Mouse (Mus musculus) hindbrain, embryonic 11.5 days (tissue): Measurements from ENCODE around the gene Hs2st1. TPM values are rescaled to one million over a fixed set of nuclear protein-coding genes. Genes with fewer than 3 reads are reported as not detected.

Experiments
- ATAC-seq: fragments of 200-750 bp; cut with Nextera tagmentation; 2 replicates; pipeline ENCODE4 v1.8.0; 2017; ENCODE audit warnings: mild to moderate bottlenecking, moderate TSS enrichment, moderate library complexity; ENCODE audit not compliant: low FRiP score
- DNase-seq: peaks from one replicate; pipeline ENCODE4 v3.0.0-alpha.2; 2015; ENCODE audit warnings: low spot score
- H3K27ac ChIP-seq: fragments of 300-500 bp; sonication (generic); 2 replicates; pipeline ENCODE4 v1.5.1; 2014; ENCODE audit warnings: mild to moderate bottlenecking, low read depth, low read length
- H3K27me3 ChIP-seq: fragments of 300-500 bp; sonication (generic); 2 replicates; pipeline ENCODE4 v1.6.1; 2014; ENCODE audit warnings: mild to moderate bottlenecking, low read length, moderate library complexity, mixed read lengths; ENCODE audit not compliant: control insufficient read depth, insufficient read depth
- H3K36me3 ChIP-seq: fragments of 300-500 bp; sonication (generic); 2 replicates; pipeline ENCODE4 v1.6.1; 2014; ENCODE audit warnings: mild to moderate bottlenecking, low read length, moderate library complexity, mixed read lengths; ENCODE audit not compliant: control insufficient read depth, insufficient read depth
- H3K4me1 ChIP-seq: fragments of 300-500 bp; sonication (generic); replicated peaks from 2 replicates; pipeline ENCODE4 v1.6.1; 2014; ENCODE audit warnings: low read length, mixed read lengths; ENCODE audit not compliant: control insufficient read depth, insufficient read depth
- H3K4me2 ChIP-seq: fragments of 300-500 bp; sonication (generic); replicated peaks from 2 replicates; pipeline ENCODE4 v1.6.1; 2014; ENCODE audit warnings: mild to moderate bottlenecking, low read depth, low read length
- H3K4me3 ChIP-seq: fragments of 300-500 bp; sonication (generic); 2 replicates; pipeline ENCODE4 v1.5.1; 2014; ENCODE audit warnings: low read depth, low read length
- H3K9ac ChIP-seq: fragments of 300-500 bp; sonication (generic); 2 replicates; pipeline ENCODE4 v1.6.1; 2014; ENCODE audit warnings: low read depth, low read length
- H3K9me3 ChIP-seq: fragments of 300-500 bp; sonication (generic); 2 replicates; pipeline ENCODE4 v1.6.1; 2016; ENCODE audit warnings: low read length; ENCODE audit not compliant: control insufficient read depth
- WGBS: fragments of 180-500 bp; shearing (Covaris S2); extraction: QIAGEN DNeasy Blood & Tissue Kit; methylation state at CpG from one replicate; pipeline ENCODE4 v1.1.7; 2014; 5-methylcytosine and 5-hydroxymethylcytosine counted together
- polyA plus RNA-seq: library from polyadenylated mRNA; unstranded; fragments of >200 nt; fragmentation: Nextera tagmentation; extraction: Ambion mirVana; gene quantifications from 2 replicates; pipeline ENCODE4 v1.2.1, GENCODE M21; 2014

Hs2st1 gene
- polyA plus RNA-seq, 1 experiment from 2014 or later = 16.3 TPM

DNA sequence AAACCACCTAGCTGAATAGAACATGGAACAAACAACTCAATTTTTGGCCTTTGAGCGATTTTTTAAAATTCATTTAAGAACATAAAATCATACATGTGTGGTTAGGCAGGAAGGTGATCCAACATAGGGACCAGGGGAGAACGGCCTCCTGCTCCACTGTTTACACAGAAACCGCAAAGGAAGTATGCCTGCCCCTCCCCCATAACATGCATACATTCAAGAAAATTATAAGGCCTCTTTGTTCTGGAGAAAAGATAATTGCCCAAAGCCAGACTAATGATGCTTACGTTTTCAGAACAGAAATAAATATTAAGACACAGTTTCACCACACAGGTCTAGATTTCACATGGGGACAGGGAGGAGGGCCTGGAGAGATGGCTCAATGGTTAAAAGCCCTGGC is 18.6 kb downstream of the Hs2st1 start:
- Histone ChIP-seq H3K4me1 (0 out of 2 replicates have a peak, but pooled peaks cover 2% of the 10 kb centered on the region), H3K27ac (no peak overlapping the region), H3K9ac (no peak overlapping the region), H3K27me3 (no peaks in the 10 kb centered on the region), H3K4me3 (no peak overlapping the region), H3K4me2 (no peak overlapping the region), H3K36me3 (no peaks in the 10 kb centered on the region), H3K9me3 (no peaks in the 10 kb centered on the region)
- 80% methylated on average over 4 of the region's 4 CpGs for WGBS
- ATAC-seq (no peak), DNase-seq (no peak)

GRCm38 (mm10) chr3:144550659-144551058 is 19.3 kb downstream of the Hs2st1 start:
- WGBS = 95% methylated on average over 5 of the region's 5 CpGs
- no peak overlapping the region for H3K4me2 ChIP-seq
- no peaks in the 10 kb centered on the region for H3K9me3 ChIP-seq
- H3K36me3 ChIP-seq = no peaks in the 10 kb centered on the region
- no peak overlapping the region for H3K9ac ChIP-seq
- no peak overlapping the region for H3K27ac ChIP-seq
- no peaks in the 10 kb centered on the region for H3K27me3 ChIP-seq
- H3K4me1 ChIP-seq = 0 out of 2 replicates have a peak, but pooled peaks cover 2% of the 10 kb centered on the region
- ATAC-seq (no peak), DNase-seq (no peak)
- no peak overlapping the region for H3K4me3 ChIP-seq

DNA sequence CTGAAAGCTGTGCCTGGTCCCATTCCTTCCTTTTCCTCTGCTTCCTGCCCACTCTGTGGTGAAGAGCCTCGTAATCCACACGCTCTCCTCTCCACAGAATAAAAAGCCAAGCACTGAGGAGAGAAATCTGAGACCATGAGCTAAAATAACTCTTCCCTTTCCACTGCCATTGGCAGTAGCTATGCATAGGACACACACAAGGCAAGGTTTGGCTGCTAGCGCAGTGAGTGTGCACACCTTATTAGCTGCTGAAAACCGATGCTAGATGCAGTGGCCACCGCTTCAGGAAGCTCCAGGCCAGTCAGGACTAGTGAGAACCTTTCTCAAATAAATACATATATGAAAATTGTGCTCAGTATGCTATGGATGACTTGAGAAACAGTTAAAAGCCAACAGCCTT is 19.9 kb downstream of the Hs2st1 start:
- WGBS = 87% methylated on average over 5 of the region's 5 CpGs
- Histone ChIP-seq H3K4me3 (no peak overlapping the region), H3K36me3 (no peaks in the 10 kb centered on the region), H3K9me3 (no peaks in the 10 kb centered on the region), H3K4me2 (no peak overlapping the region), H3K9ac (no peak overlapping the region), H3K27me3 (no peaks in the 10 kb centered on the region), H3K4me1 (0 out of 2 replicates have a peak, but pooled peaks cover 2% of the 10 kb centered on the region), H3K27ac (no peak overlapping the region)
- DNase-seq (no peak), ATAC-seq (no peak)

GRCm38 (mm10) chr3:144548186-144548845 is 21.7 kb downstream of the Hs2st1 start:
- H3K4me1 ChIP-seq = no peaks in the 10 kb centered on the region
- ATAC-seq (no peak), DNase-seq (no peak)
- H3K36me3 ChIP-seq = no peaks in the 10 kb centered on the region
- no peaks in the 10 kb centered on the region for H3K9me3 ChIP-seq
- H3K27me3 ChIP-seq = no peaks in the 10 kb centered on the region
- no peak overlapping the region for H3K4me2 ChIP-seq
- no peak overlapping the region for H3K4me3 ChIP-seq
- H3K9ac ChIP-seq = no peak overlapping the region
- WGBS = 92% methylated on average over 7 of the region's 7 CpGs
- H3K27ac ChIP-seq = no peak overlapping the region

DNA sequence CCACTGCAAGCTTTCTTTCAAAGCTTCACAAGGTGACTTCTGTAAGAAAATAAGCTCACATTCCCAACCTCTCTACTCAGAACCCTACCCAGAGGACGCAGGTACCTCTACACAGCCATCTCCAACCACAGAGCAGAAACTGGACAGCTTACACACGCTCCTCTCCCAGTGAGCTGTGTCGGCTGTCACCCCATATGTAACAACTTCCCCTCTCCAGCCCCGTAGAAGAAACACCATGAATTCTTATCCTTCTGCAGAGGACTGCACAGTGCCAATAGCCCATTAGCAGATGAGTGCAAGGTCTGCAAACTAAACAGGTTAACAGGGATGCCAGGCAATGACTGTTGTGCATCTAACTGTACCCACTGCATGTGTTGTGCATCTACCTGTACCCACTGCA is 23.5 kb downstream of the Hs2st1 start:
- Histone ChIP-seq H3K27me3 (no peaks in the 10 kb centered on the region), H3K4me3 (no peak overlapping the region), H3K4me1 (no peaks in the 10 kb centered on the region), H3K36me3 (no peaks in the 10 kb centered on the region), H3K9me3 (no peaks in the 10 kb centered on the region), H3K27ac (no peak overlapping the region), H3K9ac (no peak overlapping the region), H3K4me2 (no peak overlapping the region)
- 67% methylated on average over 4 of the region's 4 CpGs for WGBS
- DNase-seq (no peak), ATAC-seq (no peak)

DNA sequence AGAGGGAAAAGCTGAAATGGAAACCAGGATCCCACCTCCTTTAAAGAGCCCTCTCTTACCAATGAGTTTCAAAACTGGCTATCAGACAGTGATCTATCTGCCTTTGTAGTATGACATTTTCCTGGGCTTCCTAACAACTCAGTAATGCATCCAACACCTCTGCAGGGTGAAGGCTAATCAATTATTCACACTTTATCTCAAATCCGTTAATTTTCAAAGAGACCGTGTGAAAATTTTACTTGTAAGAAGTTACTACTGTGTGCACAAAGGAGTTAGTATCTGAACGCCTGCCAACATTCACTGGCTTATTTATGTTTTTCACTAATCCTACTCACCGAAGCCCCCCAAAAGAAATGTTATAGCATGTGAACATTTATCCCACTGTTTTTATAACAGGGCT is 24.1 kb downstream of the Hs2st1 start:
- DNase-seq (no peak), ATAC-seq (no peak)
- H3K4me3 ChIP-seq = no peak overlapping the region
- no peaks in the 10 kb centered on the region for H3K27me3 ChIP-seq
- H3K9ac ChIP-seq = no peak overlapping the region
- H3K9me3 ChIP-seq = no peaks in the 10 kb centered on the region
- H3K27ac ChIP-seq = no peak overlapping the region
- no peaks in the 10 kb centered on the region for H3K36me3 ChIP-seq
- H3K4me1 ChIP-seq = no peaks in the 10 kb centered on the region
- no peak overlapping the region for H3K4me2 ChIP-seq
- 58% methylated on average over 4 of the region's 4 CpGs for WGBS

DNA sequence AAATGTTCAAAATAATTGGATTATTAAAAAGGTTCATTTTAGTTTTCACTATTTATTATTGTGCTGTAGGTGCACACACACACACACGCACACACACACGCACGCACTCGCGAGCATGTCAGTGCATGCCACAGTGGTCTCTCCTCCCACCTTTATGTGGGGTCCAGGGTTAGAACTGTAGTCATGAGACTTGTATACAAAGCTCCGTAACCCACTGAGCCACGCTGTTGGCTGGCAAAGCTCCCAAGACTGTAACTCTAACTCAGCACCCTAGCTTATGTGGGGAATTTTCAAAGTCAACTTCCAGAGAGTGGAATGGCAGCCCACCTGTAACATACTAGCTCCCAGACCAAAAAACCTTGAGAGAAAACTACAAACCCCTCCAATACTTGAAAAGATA is 24.8 kb downstream of the Hs2st1 start:
- no peak overlapping the region for H3K9ac ChIP-seq
- H3K27me3 ChIP-seq = no peaks in the 10 kb centered on the region
- WGBS = 94% methylated on average over 7 of the region's 7 CpGs
- no peaks in the 10 kb centered on the region for H3K4me1 ChIP-seq
- DNase-seq = no peak
- no peak overlapping the region for H3K4me2 ChIP-seq
- no peaks in the 10 kb centered on the region for H3K9me3 ChIP-seq
- no peak overlapping the region for H3K4me3 ChIP-seq
- ATAC-seq = no peak
- H3K27ac ChIP-seq = no peak overlapping the region
- H3K36me3 ChIP-seq = no peaks in the 10 kb centered on the region

DNA sequence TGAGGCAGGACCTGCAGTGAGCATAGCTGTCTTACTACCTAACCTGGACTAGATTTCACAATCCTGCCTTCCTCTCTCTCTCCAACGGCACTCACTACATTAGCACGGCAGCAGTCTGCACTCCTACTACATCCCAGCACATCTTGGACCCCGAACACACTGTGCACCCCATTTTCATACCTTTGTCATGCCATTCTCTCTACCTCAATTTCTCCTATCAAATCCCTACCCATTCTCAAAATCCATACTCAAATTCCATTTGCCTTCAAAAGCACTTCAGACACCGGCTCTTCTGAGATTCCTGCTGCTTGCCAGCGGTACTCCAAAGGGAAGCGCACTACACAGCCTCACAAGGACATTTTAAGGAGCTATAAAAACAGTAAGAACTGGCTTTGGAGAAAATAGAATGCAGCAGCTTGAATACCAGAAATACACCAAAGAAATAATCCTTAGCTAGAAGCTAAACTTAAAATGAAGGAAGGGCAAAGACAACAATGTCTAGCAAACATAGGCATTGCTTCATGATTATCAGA is 28.0 kb downstream of the Hs2st1 start:
- WGBS = 89% methylated on average over 6 of the region's 6 CpGs
- Histone ChIP-seq H3K9ac (no peak overlapping the region), H3K4me1 (no peaks in the 10 kb centered on the region), H3K4me3 (no peak overlapping the region), H3K9me3 (no peaks in the 10 kb centered on the region), H3K27me3 (no peaks in the 10 kb centered on the region), H3K27ac (no peak overlapping the region), H3K36me3 (no peaks in the 10 kb centered on the region), H3K4me2 (no peak overlapping the region)
- ATAC-seq (no peak), DNase-seq (no peak)

- WGBS = 82% methylated on average over 3 of the region's 3 CpGs
- DNase-seq (no peak), ATAC-seq (no peak)
- H3K27me3 ChIP-seq = no peaks in the 10 kb centered on the region
- H3K9me3 ChIP-seq = no peaks in the 10 kb centered on the region
- no peak overlapping the region for H3K4me3 ChIP-seq
- no peaks in the 10 kb centered on the region for H3K4me1 ChIP-seq
- no peaks in the 10 kb centered on the region for H3K36me3 ChIP-seq
- no peak overlapping the region for H3K4me2 ChIP-seq
- H3K27ac ChIP-seq = no peak overlapping the region
- no peak overlapping the region for H3K9ac ChIP-seq
These were observed 29.2 kb downstream of the Hs2st1 start for GRCm38 (mm10) chr3:144540805-144541204.
